Mouse (Mus musculus) lung, embryonic 15.5 days (tissue): ENCODE measurements around the gene Tnfaip8l3. TPM values are rescaled to one million over a fixed set of nuclear protein-coding genes. Genes with fewer than 3 reads are reported as not detected.

Experiments
- ATAC-seq: fragments of 200-750 bp; cut with Nextera tagmentation; 2 replicates; pipeline ENCODE4 v1.8.0; 2017; ENCODE audit warnings: moderate number of reproducible peaks, borderline replicate concordance; ENCODE audit not compliant: low FRiP score, low TSS enrichment; ENCODE audit errors: extremely low read depth
- H3K27ac ChIP-seq: fragments of 300-500 bp; sonication (generic); 2 replicates; pipeline ENCODE4 v1.5.1; 2015; ENCODE audit warnings: moderate library complexity, mild to moderate bottlenecking, inconsistent platforms
- H3K27me3 ChIP-seq: fragments of 300-500 bp; sonication (generic); 2 replicates; pipeline ENCODE4 v1.6.1; 2015; ENCODE audit warnings: inconsistent platforms
- H3K36me3 ChIP-seq: fragments of 300-500 bp; sonication (generic); 2 replicates; pipeline ENCODE4 v1.6.1; 2015; ENCODE audit warnings: inconsistent platforms
- H3K4me1 ChIP-seq: fragments of 300-500 bp; sonication (generic); 2 replicates; pipeline ENCODE4 v1.6.1; 2015; ENCODE audit warnings: inconsistent platforms
- H3K4me2 ChIP-seq: fragments of 300-500 bp; sonication (generic); 2 replicates; pipeline ENCODE4 v1.6.1; 2015; ENCODE audit warnings: inconsistent platforms, mild to moderate bottlenecking, moderate library complexity
- H3K4me3 ChIP-seq: fragments of 300-500 bp; sonication (generic); 2 replicates; pipeline ENCODE4 v1.5.1; 2015; ENCODE audit warnings: mild to moderate bottlenecking, inconsistent platforms
- H3K9ac ChIP-seq: fragments of 300-500 bp; sonication (generic); 2 replicates; pipeline ENCODE4 v1.6.1; 2015; ENCODE audit warnings: inconsistent platforms
- H3K9me3 ChIP-seq: fragments of 300-500 bp; sonication (generic); 2 replicates; pipeline ENCODE4 v1.6.1; 2016; ENCODE audit warnings: inconsistent platforms
- WGBS: fragments of 180-500 bp; shearing (Covaris S2); methylation state at CpG from one replicate; pipeline ENCODE4 v1.1.7; 2015; 5-methylcytosine and 5-hydroxymethylcytosine counted together
- polyA plus RNA-seq: library from polyadenylated mRNA; unstranded; fragments of >200 nt; fragmentation: Nextera tagmentation; extraction: Ambion mirVana; gene quantifications from 2 replicates; pipeline ENCODE4 v1.2.1, GENCODE M21; 2015

Gene Tnfaip8l3
- polyA plus RNA-seq, result 0.59 and 0.70 TPM in 2 replicates

GRCm38 (mm10) chr9:54068032-54068649 lies at the start of gene Tnfaip8l3:
Gene Tnfaip8l3 (minus strand): TSS chr9:54068388.
- no peak within 1 kb of the TSS for H3K27ac ChIP-seq
- ATAC-seq, result peak; percentile 66
- under 1% methylated on average over 35 of the region's 35 CpGs for WGBS

GRCm38 (mm10) chr9:54112726-54113125 lies 44.5 kb upstream of the Tnfaip8l3 start:
- Histone ChIP-seq H3K4me2 (no peak overlapping the region), H3K9ac (no peak overlapping the region), H3K9me3 (no peaks in the 10 kb centered on the region; the same call in 1 of the 2 replicates), H3K4me1 (no peaks in the 10 kb centered on the region), H3K4me3 (no peak overlapping the region), H3K27ac (no peak overlapping the region), H3K27me3 (no peaks in the 10 kb centered on the region), H3K36me3 (no peaks in the 10 kb centered on the region)
- ATAC-seq, result no peak

More at GRCm38 (mm10) chr9:54068032-54068649, at the start of gene Tnfaip8l3:
- Histone ChIP-seq H3K9ac (peak within 1 kb of the TSS; percentile 44), H3K4me3 (peak within 1 kb of the TSS; percentile 48), H3K9me3 (no peaks in the 10 kb centered on the region), H3K36me3 (no peaks in the 10 kb centered on the region), H3K4me2 (peak within 1 kb of the TSS; percentile 95), H3K4me1 (peaks cover 9% of the 10 kb centered on the region; the same call in 1 of the 2 replicates), H3K27me3 (peaks cover 34% of the 10 kb centered on the region)

- H3K27ac ChIP-seq, result no peak overlapping the region
- ATAC-seq, result no peak
- no peaks in the 10 kb centered on the region for H3K4me1 ChIP-seq
- H3K27me3 ChIP-seq, result no peaks in the 10 kb centered on the region
- no peak overlapping the region for H3K4me3 ChIP-seq
- no peak overlapping the region for H3K9ac ChIP-seq
- no peaks in the 10 kb centered on the region for H3K36me3 ChIP-seq
- no peaks in the 10 kb centered on the region for H3K9me3 ChIP-seq
- no peak overlapping the region for H3K4me2 ChIP-seq
Observed at GRCm38 (mm10) chr9:54098636-54099035, 30.4 kb upstream of the Tnfaip8l3 start.

GRCm38 (mm10) chr9:54097091-54097490 lies 28.9 kb upstream of the Tnfaip8l3 start:
- Histone ChIP-seq H3K4me2 (no peak overlapping the region), H3K9me3 (no peaks in the 10 kb centered on the region), H3K27me3 (no peaks in the 10 kb centered on the region), H3K27ac (no peak overlapping the region), H3K9ac (no peak overlapping the region), H3K4me1 (no peaks in the 10 kb centered on the region), H3K36me3 (no peaks in the 10 kb centered on the region), H3K4me3 (no peak overlapping the region)
- 73% methylated on average over 6 of the region's 6 CpGs for WGBS
- no peak for ATAC-seq

- H3K27ac ChIP-seq, result no peak overlapping the region
- no peaks in the 10 kb centered on the region for H3K27me3 ChIP-seq
- H3K4me1 ChIP-seq, result no peaks in the 10 kb centered on the region
- WGBS, result 67% methylated on average over 3 of the region's 3 CpGs
- no peak overlapping the region for H3K4me2 ChIP-seq
- H3K36me3 ChIP-seq, result no peaks in the 10 kb centered on the region
- no peaks in the 10 kb centered on the region for H3K9me3 ChIP-seq
- H3K9ac ChIP-seq, result no peak overlapping the region
- no peak overlapping the region for H3K4me3 ChIP-seq
- no peak for ATAC-seq
Observed at GRCm38 (mm10) chr9:54084245-54084644, 16.1 kb upstream of the Tnfaip8l3 start.

GRCm38 (mm10) chr9:54077740-54078139 lies 9.6 kb upstream of the Tnfaip8l3 start:
- WGBS, result 62% methylated on average over 2 of the region's 2 CpGs
- Histone ChIP-seq H3K4me3 (no peak overlapping the region), H3K36me3 (no peaks in the 10 kb centered on the region), H3K27ac (no peak overlapping the region), H3K27me3 (no peaks in the 10 kb centered on the region), H3K4me2 (no peak overlapping the region), H3K4me1 (no peaks in the 10 kb centered on the region), H3K9ac (no peak overlapping the region), H3K9me3 (no peaks in the 10 kb centered on the region)
- no peak for ATAC-seq

GRCm38 (mm10) chr9:54074901-54075300 lies 6.7 kb upstream of the Tnfaip8l3 start:
- Histone ChIP-seq H3K4me1 (no peaks in the 10 kb centered on the region), H3K27ac (no peak overlapping the region)
- ATAC-seq, result peak; percentile 52; the same call in 1 of the 2 replicates

GRCm38 (mm10) chr9:54073688-54074087 lies 5.5 kb upstream of the Tnfaip8l3 start:
- WGBS, result 54% methylated on average over 4 of the region's 4 CpGs

More at GRCm38 (mm10) chr9:54074901-54075300, 6.7 kb upstream of the Tnfaip8l3 start:
- H3K4me3 ChIP-seq, result no peak overlapping the region
- H3K27me3 ChIP-seq, result no peaks in the 10 kb centered on the region
- 48% methylated on average over 3 of the region's 3 CpGs for WGBS
- H3K9me3 ChIP-seq, result no peaks in the 10 kb centered on the region
- H3K4me2 ChIP-seq, result no peak overlapping the region
- no peak overlapping the region for H3K9ac ChIP-seq
- H3K36me3 ChIP-seq, result no peaks in the 10 kb centered on the region

GRCm38 (mm10) chr9:54071474-54072095 lies 3.4 kb upstream of the Tnfaip8l3 start:
- H3K4me3 ChIP-seq, result no peak overlapping the region
- WGBS, result 58% methylated on average over 7 of the region's 7 CpGs
- ATAC-seq, result no peak

More at GRCm38 (mm10) chr9:54073688-54074087, 5.5 kb upstream of the Tnfaip8l3 start:
- Histone ChIP-seq H3K4me3 (no peak overlapping the region), H3K27ac (no peak overlapping the region), H3K36me3 (no peaks in the 10 kb centered on the region), H3K4me1 (peaks cover 5% of the 10 kb centered on the region; the same call in 1 of the 2 replicates), H3K9ac (no peak overlapping the region), H3K27me3 (peaks cover 4% of the 10 kb centered on the region; the same call in 1 of the 2 replicates), H3K9me3 (no peaks in the 10 kb centered on the region), H3K4me2 (no peak overlapping the region)
- ATAC-seq, result no peak

GRCm38 (mm10) chr9:54069204-54069603 lies 1.0 kb upstream of the Tnfaip8l3 start:
- 41% methylated on average over 5 of the region's 5 CpGs for WGBS
- 0 out of 2 replicates have a peak, but pooled peaks have one; percentile 12 for ATAC-seq
- Histone ChIP-seq H3K27ac (no peak overlapping the region), H3K9ac (no peak overlapping the region), H3K4me3 (peak overlapping the region; percentile 48), H3K27me3 (peaks cover 34% of the 10 kb centered on the region), H3K9me3 (no peaks in the 10 kb centered on the region), H3K36me3 (no peaks in the 10 kb centered on the region), H3K4me2 (peak overlapping the region; percentile 95), H3K4me1 (peaks cover 9% of the 10 kb centered on the region; the same call in 1 of the 2 replicates)

More at GRCm38 (mm10) chr9:54071474-54072095, 3.4 kb upstream of the Tnfaip8l3 start:
- Histone ChIP-seq H3K27ac (no peak overlapping the region), H3K36me3 (no peaks in the 10 kb centered on the region), H3K9ac (no peak overlapping the region), H3K27me3 (peaks cover 25% of the 10 kb centered on the region), H3K4me2 (no peak overlapping the region), H3K9me3 (no peaks in the 10 kb centered on the region), H3K4me1 (peaks cover 9% of the 10 kb centered on the region; the same call in 1 of the 2 replicates)

GRCm38 (mm10) chr9:54068777-54069176 lies 589 bp upstream of the Tnfaip8l3 start:
- Histone ChIP-seq H3K4me3 (peak overlapping the region; percentile 48), H3K9ac (peak overlapping the region; percentile 44), H3K4me2 (peak overlapping the region; percentile 95), H3K27ac (no peak overlapping the region), H3K9me3 (no peaks in the 10 kb centered on the region), H3K36me3 (no peaks in the 10 kb centered on the region), H3K4me1 (peaks cover 9% of the 10 kb centered on the region; the same call in 1 of the 2 replicates), H3K27me3 (peaks cover 34% of the 10 kb centered on the region)
- ATAC-seq, result peak; percentile 76; the same call in 1 of the 2 replicates
- WGBS, result 0% methylated on average over 11 of the region's 11 CpGs

GRCm38 (mm10) chr9:54067642-54068031 lies 551 bp downstream of the Tnfaip8l3 start:
- no peaks in the 10 kb centered on the region for H3K9me3 ChIP-seq
- 4% methylated on average over 16 of the region's 16 CpGs for WGBS
- H3K4me3 ChIP-seq, result peak overlapping the region; percentile 48
- no peaks in the 10 kb centered on the region for H3K36me3 ChIP-seq
- peak overlapping the region; percentile 95 for H3K4me2 ChIP-seq
- no peak for ATAC-seq
- peaks cover 9% of the 10 kb centered on the region; the same call in 1 of the 2 replicates for H3K4me1 ChIP-seq
- H3K27me3 ChIP-seq, result peaks cover 34% of the 10 kb centered on the region
- H3K9ac ChIP-seq, result peak overlapping the region; percentile 44
- no peak overlapping the region for H3K27ac ChIP-seq
